ENCODE assay signal across 14 mouse cellular contexts in the genomic region with DNA sequence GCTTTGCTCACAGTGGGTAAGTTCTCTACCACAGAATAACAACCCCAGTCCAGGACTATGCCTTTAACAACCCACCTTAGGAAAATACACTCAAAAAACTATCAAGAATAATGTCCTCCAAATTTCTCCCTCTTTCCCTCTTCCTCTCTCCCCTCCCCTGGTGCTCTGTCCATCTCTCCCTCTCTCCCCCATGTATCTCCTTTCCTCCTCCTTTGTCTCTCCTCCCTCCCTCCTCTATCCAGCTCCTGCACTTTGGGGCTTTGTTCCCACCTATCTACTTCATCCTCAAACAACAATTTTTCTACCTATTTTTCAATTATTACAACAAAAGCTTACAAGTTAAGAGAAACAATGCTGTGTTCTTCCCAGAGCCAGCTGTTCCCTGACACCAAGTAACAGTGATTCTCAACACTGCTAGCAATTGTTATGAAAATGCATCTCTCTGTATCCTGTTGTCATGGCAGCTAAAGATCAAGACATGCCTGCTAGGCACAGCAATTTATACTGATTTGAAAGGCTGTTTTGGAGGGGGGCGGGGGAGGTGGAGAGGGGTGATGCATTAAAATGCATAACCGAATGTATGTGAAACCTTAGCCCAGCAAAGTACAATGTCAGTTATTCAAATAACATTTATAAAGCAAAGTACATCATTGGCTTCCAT.
DNase-seq lines count a peak whose midpoint lies in the region; ATAC-seq and TF ChIP-seq lines count a peak whose summit lies in the region.
"Had no signal": no experiment of that assay in that cellular context is flagged by ENCODE, and none has a peak within 500 bp of the region (broad histone marks: within the 10 kb centered on the region; RNA-seq: fewer than 3 reads in every experiment).

No protein-coding gene starts in this region.

- peak overlapping the region; percentile 19; the same call in 1 of the 2 replicates for H3K27ac ChIP-seq in layer of hippocampus, adult 2 months
- peak overlapping the region; percentile 79 for H3K27ac ChIP-seq in forebrain, embryonic 16.5 days (ENCODE audit: low read length)
- H3K27ac ChIP-seq in midbrain, embryonic 11.5 days (ENCODE audit: low read depth, low read length), result peak overlapping the region; percentile 94
- H3K27ac ChIP-seq: limb, embryonic 13.5 days had no signal

- no peaks in the 10 kb centered on the region for H3K27me3 ChIP-seq in forebrain, embryonic 16.5 days (replicated peaks; ENCODE audit: control insufficient read depth, insufficient read depth, low read length)
- no peaks in the 10 kb centered on the region for H3K27me3 ChIP-seq in midbrain, embryonic 11.5 days (ENCODE audit: control insufficient read depth, insufficient read depth, low read length)
- H3K27me3 ChIP-seq: limb, embryonic 13.5 days had no signal

- intact Hi-C loops in heart, postnatal 25 days (cut with DNase I), result no loop called here

- TF ChIP-seq CTCF in layer of hippocampus, adult 2 months (conservative IDR thresholded peaks at IDR 0.05), result no peak

- no peaks in the 10 kb centered on the region for H3K9me3 ChIP-seq in forebrain, embryonic 16.5 days (ENCODE audit: control insufficient read depth, low read length)
- H3K9me3 ChIP-seq in midbrain, embryonic 11.5 days (ENCODE audit: control insufficient read depth, low read length), result peaks cover 2% of the 10 kb centered on the region; the same call in 1 of the 2 replicates
- H3K9me3 ChIP-seq: limb, embryonic 13.5 days had no signal

- peak in 1 of 2 experiments; percentile 8 for DNase-seq in layer of hippocampus, adult 2 months (ENCODE audit: low spot score in 2 of 2)
- no peak for DNase-seq in layer of hippocampus, postnatal 10 days (ENCODE audit: low spot score in 2 of 2)
- DNase-seq in midbrain, embryonic 11.5 days (ENCODE audit: low spot score, missing footprints), result peak; percentile 94
- peak; percentile 86 for DNase-seq in retina, postnatal 1 day
- no peak for DNase-seq in spleen, postnatal 36 days (ENCODE audit: low spot score in 2 of 2)
- no peak for DNase-seq in adrenal gland, adult 18-20 months (ENCODE audit: low spot score in 2 of 2)
- no peak for DNase-seq in heart, postnatal 25 days (ENCODE audit: low spot score)
- DNase-seq: cerebellum, postnatal 14 days; gastrocnemius, postnatal 25 days; lung, embryonic 14.5 days; thymus, adult 18-20 months had no signal

- H3K36me3 ChIP-seq in forebrain, embryonic 16.5 days (ENCODE audit: control insufficient read depth, insufficient read depth), result no peaks in the 10 kb centered on the region
- no peaks in the 10 kb centered on the region for H3K36me3 ChIP-seq in midbrain, embryonic 11.5 days (ENCODE audit: control insufficient read depth, insufficient read depth, low read length)
- H3K36me3 ChIP-seq: limb, embryonic 13.5 days had no signal

- H3K9ac ChIP-seq in forebrain, embryonic 16.5 days (replicated peaks; ENCODE audit: low read depth, low read length), result no peak overlapping the region
- H3K9ac ChIP-seq in midbrain, embryonic 11.5 days (ENCODE audit: low read length), result peak overlapping the region; percentile 34; the same call in 1 of the 2 replicates
- H3K9ac ChIP-seq: limb, embryonic 13.5 days; lung, embryonic 14.5 days had no signal

- H3K4me3 ChIP-seq in layer of hippocampus, adult 2 months, result no peak overlapping the region
- no peak overlapping the region for H3K4me3 ChIP-seq in forebrain, embryonic 16.5 days (replicated peaks; ENCODE audit: low read length)
- H3K4me3 ChIP-seq in midbrain, embryonic 11.5 days (ENCODE audit: low read depth, low read length), result no peak overlapping the region
- H3K4me3 ChIP-seq: limb, embryonic 13.5 days had no signal

- peaks cover 13% of the 10 kb centered on the region for H3K4me1 ChIP-seq in forebrain, embryonic 16.5 days (replicated peaks; ENCODE audit: control insufficient read depth, insufficient read depth, low read length)
- peaks cover 22% of the 10 kb centered on the region for H3K4me1 ChIP-seq in midbrain, embryonic 11.5 days (ENCODE audit: control insufficient read depth, insufficient read depth, low read length)
- H3K4me1 ChIP-seq: limb, embryonic 13.5 days had no signal

- WGBS in forebrain, embryonic 16.5 days, result 11% methylated on average over 2 of the region's 2 CpGs
- WGBS in midbrain, embryonic 11.5 days, result 6% methylated on average over 2 of the region's 2 CpGs

- ATAC-seq in forebrain, embryonic 16.5 days, result peak; percentile 86
- peak; percentile 87 for ATAC-seq in midbrain, embryonic 11.5 days (ENCODE audit: low FRiP score)
- ATAC-seq: intestine, postnatal 0 days had no signal

- H3K4me2 ChIP-seq in forebrain, embryonic 16.5 days (ENCODE audit: low read length), result peak overlapping the region; percentile 8; the same call in 1 of the 2 replicates
- H3K4me2 ChIP-seq in midbrain, embryonic 11.5 days, result peak overlapping the region; percentile 33; the same call in 1 of the 2 replicates
- H3K4me2 ChIP-seq: limb, embryonic 13.5 days; lung, embryonic 14.5 days had no signal

Comparison
In these comparisons a context has a peak if more than half of its experiments do, and no peak if none do; other contexts are left out.
1. DNase-seq: peak in midbrain, embryonic 11.5 days (single experiment) and retina, postnatal 1 day (single experiment); none in layer of hippocampus, postnatal 10 days (0 of 2), spleen, postnatal 36 days (0 of 2), adrenal gland, adult 18-20 months (0 of 2) and heart, postnatal 25 days (single experiment).
2. H3K27ac ChIP-seq: peak in every context shown above with its lines; median percentile 94 in midbrain, embryonic 11.5 days; 79 in forebrain, embryonic 16.5 days; 19 in layer of hippocampus, adult 2 months.